In genomic region chr12:54495701-54496374, GRCm38 (mm10) we compare ENCODE assay signal across 31 mouse cellular contexts.
DNase-seq lines count a peak whose midpoint lies in the region; ATAC-seq and TF ChIP-seq lines count a peak whose summit lies in the region.
"Had no signal": no experiment of that assay in that cellular context is flagged by ENCODE, and none has a peak within 500 bp of the region (broad histone marks: within the 10 kb centered on the region; RNA-seq: fewer than 3 reads in every experiment).

No protein-coding gene starts in this region.

- ATAC-seq in intestine, embryonic 15.5 days, result no peak
- ATAC-seq in stomach, embryonic 15.5 days (ENCODE audit: insufficient read depth, low FRiP score, low read depth), result peak; percentile 5; the same call in 1 of the 2 replicates
- no peak for ATAC-seq in midbrain, embryonic 13.5 days
- ATAC-seq: forebrain, embryonic 14.5 days; hindbrain, embryonic 16.5 days had no signal

- H3K27me3 ChIP-seq in C2C12 (ENCODE audit: control insufficient read depth, insufficient read depth, insufficient read length), result no peaks in the 10 kb centered on the region
- no peaks in the 10 kb centered on the region for H3K27me3 ChIP-seq in intestine, embryonic 15.5 days (replicated peaks)
- no peaks in the 10 kb centered on the region for H3K27me3 ChIP-seq in stomach, embryonic 15.5 days (replicated peaks)
- H3K27me3 ChIP-seq in midbrain, embryonic 13.5 days, result peaks cover 6% of the 10 kb centered on the region
- H3K27me3 ChIP-seq: CH12.LX; liver, embryonic 15.5 days; neural tube, embryonic 12.5 days had no signal

- H3K4me1 ChIP-seq in intestine, embryonic 15.5 days (replicated peaks), result peaks cover 16% of the 10 kb centered on the region
- 0 out of 2 replicates have a peak, but pooled peaks cover 10% of the 10 kb centered on the region for H3K4me1 ChIP-seq in stomach, embryonic 15.5 days
- no peaks in the 10 kb centered on the region for H3K4me1 ChIP-seq in midbrain, embryonic 13.5 days (replicated peaks)
- H3K4me1 ChIP-seq: embryonic facial prominence, embryonic 13.5 days; liver, embryonic 15.5 days; midbrain, embryonic 12.5 days; neural tube, embryonic 12.5 days had no signal

- H3K79me2 ChIP-seq in C2C12 (ENCODE audit: control insufficient read depth, insufficient read depth), result no peaks in the 10 kb centered on the region

- TF ChIP-seq CTCF in C2C12 (IDR thresholded peaks at IDR 0.05; ENCODE audit: control insufficient read depth, insufficient read depth, insufficient read length), result no peak

- H3K27ac ChIP-seq in intestine, embryonic 15.5 days, result peak overlapping the region; percentile 57
- peak overlapping the region; percentile 37 for H3K27ac ChIP-seq in stomach, embryonic 15.5 days
- H3K27ac ChIP-seq in midbrain, embryonic 13.5 days, result no peak overlapping the region
- H3K27ac ChIP-seq: embryonic facial prominence, embryonic 13.5 days; heart, embryonic 10.5 days; hindbrain, embryonic 10.5 days; kidney, postnatal 0 days; limb, embryonic 10.5 days; liver, embryonic 15.5 days; lung, embryonic 15.5 days; macrophage; midbrain, embryonic 12.5 days; neural tube, embryonic 12.5 days had no signal

- H3K4me3 ChIP-seq in C2C12 (ENCODE audit: insufficient read depth, poor library complexity, severe bottlenecking), result no peak overlapping the region
- no peak overlapping the region for H3K4me3 ChIP-seq in intestine, embryonic 15.5 days (replicated peaks)
- H3K4me3 ChIP-seq in stomach, embryonic 15.5 days (replicated peaks), result no peak overlapping the region
- no peak overlapping the region for H3K4me3 ChIP-seq in midbrain, embryonic 13.5 days (replicated peaks)
- H3K4me3 ChIP-seq: embryonic facial prominence, embryonic 13.5 days; heart, embryonic 10.5 days; hindbrain, embryonic 10.5 days; limb, embryonic 10.5 days; liver, embryonic 15.5 days; lung, embryonic 15.5 days; midbrain, embryonic 12.5 days; neural tube, embryonic 12.5 days had no signal

- DNase-seq in adipocyte (ENCODE audit: low spot score), result peak; percentile 12
- DNase-seq in thymus, postnatal 0 days (ENCODE audit: low spot score), result no peak
- no peak for DNase-seq in urinary bladder, postnatal 4 days (ENCODE audit: low spot score in 2 of 2)
- DNase-seq in ovary, postnatal 14 days (ENCODE audit: low spot score), result no peak
- DNase-seq: cerebellum, adult 11-12 months; cerebellum, postnatal 10 days; embryo, embryonic 11 days; kidney, adult 18-20 months; liver; retina, postnatal 1 day; right cerebral cortex, postnatal 25 days; spleen, adult 18-20 months; thymus, adult 2 months had no signal

- no peak overlapping the region for H3K9ac ChIP-seq in intestine, embryonic 15.5 days
- no peak overlapping the region for H3K9ac ChIP-seq in stomach, embryonic 15.5 days
- no peak overlapping the region for H3K9ac ChIP-seq in midbrain, embryonic 13.5 days (replicated peaks)
- H3K9ac ChIP-seq: embryonic facial prominence, embryonic 13.5 days; liver, embryonic 15.5 days; lung, embryonic 15.5 days; midbrain, embryonic 12.5 days; neural tube, embryonic 12.5 days had no signal

- no peaks in the 10 kb centered on the region for H3K79me3 ChIP-seq in C2C12 (ENCODE audit: low read depth)

- H3K9me3 ChIP-seq in intestine, embryonic 15.5 days, result no peaks in the 10 kb centered on the region
- H3K9me3 ChIP-seq in stomach, embryonic 15.5 days, result no peaks in the 10 kb centered on the region
- no peaks in the 10 kb centered on the region for H3K9me3 ChIP-seq in midbrain, embryonic 13.5 days
- H3K9me3 ChIP-seq: embryonic facial prominence, embryonic 13.5 days; heart, embryonic 10.5 days; hindbrain, embryonic 10.5 days; limb, embryonic 10.5 days; liver, embryonic 15.5 days; lung, embryonic 15.5 days; midbrain, embryonic 12.5 days; neural tube, embryonic 12.5 days had no signal

- H3K36me3 ChIP-seq in C2C12 (ENCODE audit: control insufficient read depth, insufficient read depth), result no peaks in the 10 kb centered on the region
- H3K36me3 ChIP-seq in intestine, embryonic 15.5 days, result no peaks in the 10 kb centered on the region
- no peaks in the 10 kb centered on the region for H3K36me3 ChIP-seq in stomach, embryonic 15.5 days
- no peaks in the 10 kb centered on the region for H3K36me3 ChIP-seq in midbrain, embryonic 13.5 days
- H3K36me3 ChIP-seq: embryonic facial prominence, embryonic 13.5 days; G1E; heart, embryonic 10.5 days; hindbrain, embryonic 10.5 days; limb, embryonic 10.5 days; liver, embryonic 15.5 days; lung, embryonic 15.5 days; midbrain, embryonic 12.5 days; neural tube, embryonic 12.5 days had no signal

- WGBS in intestine, embryonic 15.5 days, result 38% methylated on average over 4 of the region's 4 CpGs
- 29% methylated on average over 4 of the region's 4 CpGs for WGBS in stomach, embryonic 15.5 days
- WGBS in midbrain, embryonic 13.5 days, result 75% methylated on average over 4 of the region's 4 CpGs

- no peak overlapping the region for H3ac ChIP-seq in C2C12 (ENCODE audit: control insufficient read depth, insufficient read length, low read depth)

- no peak overlapping the region for H3K4me2 ChIP-seq in intestine, embryonic 15.5 days (replicated peaks)
- no peak overlapping the region for H3K4me2 ChIP-seq in stomach, embryonic 15.5 days
- H3K4me2 ChIP-seq in midbrain, embryonic 13.5 days (replicated peaks), result no peak overlapping the region
- H3K4me2 ChIP-seq: embryonic facial prominence, embryonic 13.5 days; liver, embryonic 15.5 days; lung, embryonic 15.5 days; midbrain, embryonic 12.5 days; neural tube, embryonic 12.5 days had no signal

TF ChIP-seq in C2C12, 6 proteins besides CTCF, POLR2A, EP300 and RAD21:
- TF ChIP-seq CEBPB (IDR thresholded peaks at IDR 0.05; ENCODE audit: low read depth) (peak; percentile 77), USF1 (IDR thresholded peaks at IDR 0.05; ENCODE audit: low read depth) (peak; percentile 55), FOSL1 (IDR thresholded peaks at IDR 0.05; ENCODE audit: insufficient read depth, low read length, poor library complexity, severe bottlenecking) (peak; percentile 39), MYOG (IDR thresholded peaks at IDR 0.05; ENCODE audit: control insufficient read depth, extremely low read depth, insufficient read length) (no peak)
TF ChIP-seq in C2C12: peak in this region for 3.
